Mouse (Mus musculus) lung, embryonic 15.5 days (tissue): ENCODE measurements around the gene E130309D02Rik. TPM values are rescaled to one million over a fixed set of nuclear protein-coding genes. Genes with fewer than 3 reads are reported as not detected.

ENCODE experiments used
- ATAC-seq: fragments of 200-750 bp; cut with Nextera tagmentation; 2 replicates; pipeline ENCODE4 v1.8.0; 2017; ENCODE audit warnings: moderate number of reproducible peaks, borderline replicate concordance; ENCODE audit not compliant: low FRiP score, low TSS enrichment; ENCODE audit errors: extremely low read depth
- H3K27ac ChIP-seq: fragments of 300-500 bp; sonication (generic); 2 replicates; pipeline ENCODE4 v1.5.1; 2015; ENCODE audit warnings: moderate library complexity, mild to moderate bottlenecking, inconsistent platforms
- H3K27me3 ChIP-seq: fragments of 300-500 bp; sonication (generic); 2 replicates; pipeline ENCODE4 v1.6.1; 2015; ENCODE audit warnings: inconsistent platforms
- H3K36me3 ChIP-seq: fragments of 300-500 bp; sonication (generic); 2 replicates; pipeline ENCODE4 v1.6.1; 2015; ENCODE audit warnings: inconsistent platforms
- H3K4me1 ChIP-seq: fragments of 300-500 bp; sonication (generic); 2 replicates; pipeline ENCODE4 v1.6.1; 2015; ENCODE audit warnings: inconsistent platforms
- H3K4me2 ChIP-seq: fragments of 300-500 bp; sonication (generic); 2 replicates; pipeline ENCODE4 v1.6.1; 2015; ENCODE audit warnings: inconsistent platforms, mild to moderate bottlenecking, moderate library complexity
- H3K4me3 ChIP-seq: fragments of 300-500 bp; sonication (generic); 2 replicates; pipeline ENCODE4 v1.5.1; 2015; ENCODE audit warnings: mild to moderate bottlenecking, inconsistent platforms
- H3K9ac ChIP-seq: fragments of 300-500 bp; sonication (generic); 2 replicates; pipeline ENCODE4 v1.6.1; 2015; ENCODE audit warnings: inconsistent platforms
- H3K9me3 ChIP-seq: fragments of 300-500 bp; sonication (generic); 2 replicates; pipeline ENCODE4 v1.6.1; 2016; ENCODE audit warnings: inconsistent platforms
- WGBS: fragments of 180-500 bp; shearing (Covaris S2); methylation state at CpG from one replicate; pipeline ENCODE4 v1.1.7; 2015; 5-methylcytosine and 5-hydroxymethylcytosine counted together
- polyA plus RNA-seq: library from polyadenylated mRNA; unstranded; fragments of >200 nt; fragmentation: Nextera tagmentation; extraction: Ambion mirVana; gene quantifications from 2 replicates; pipeline ENCODE4 v1.2.1, GENCODE M21; 2015

E130309D02Rik gene
- polyA plus RNA-seq, 1 experiment from 2014 or later, result 38.4 TPM

DNA sequence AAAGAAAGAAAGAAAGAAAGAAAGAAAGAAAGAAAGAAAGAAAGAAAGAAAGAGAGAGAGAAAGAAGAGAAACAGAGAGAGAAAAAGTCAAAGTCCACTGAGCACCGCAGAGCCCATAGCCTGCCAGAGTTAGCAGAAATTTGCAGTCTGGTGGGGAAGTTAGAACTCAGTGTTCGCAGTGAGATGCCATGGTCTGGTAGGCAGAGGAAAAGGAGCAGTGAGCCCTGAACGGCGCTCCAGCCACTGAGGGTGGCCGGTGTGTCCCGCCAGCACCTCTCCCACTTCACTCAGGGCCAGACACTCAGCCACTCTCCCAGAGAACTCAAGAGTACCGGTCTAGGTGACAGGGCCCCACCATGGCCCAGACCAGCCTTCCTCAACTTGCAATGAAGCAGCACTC lies 10.9 kb downstream of the E130309D02Rik start:
- no peaks in the 10 kb centered on the region for H3K27me3 ChIP-seq
- ATAC-seq, result no peak
- H3K4me3 ChIP-seq, result no peak overlapping the region
- no peak overlapping the region for H3K4me2 ChIP-seq
- no peak overlapping the region for H3K9ac ChIP-seq
- WGBS, result 86% methylated on average over 7 of the region's 7 CpGs
- no peaks in the 10 kb centered on the region for H3K9me3 ChIP-seq
- peaks cover 94% of the 10 kb centered on the region for H3K36me3 ChIP-seq
- H3K4me1 ChIP-seq, result 0 out of 2 replicates have a peak, but pooled peaks cover 6% of the 10 kb centered on the region
- no peak overlapping the region for H3K27ac ChIP-seq

DNA sequence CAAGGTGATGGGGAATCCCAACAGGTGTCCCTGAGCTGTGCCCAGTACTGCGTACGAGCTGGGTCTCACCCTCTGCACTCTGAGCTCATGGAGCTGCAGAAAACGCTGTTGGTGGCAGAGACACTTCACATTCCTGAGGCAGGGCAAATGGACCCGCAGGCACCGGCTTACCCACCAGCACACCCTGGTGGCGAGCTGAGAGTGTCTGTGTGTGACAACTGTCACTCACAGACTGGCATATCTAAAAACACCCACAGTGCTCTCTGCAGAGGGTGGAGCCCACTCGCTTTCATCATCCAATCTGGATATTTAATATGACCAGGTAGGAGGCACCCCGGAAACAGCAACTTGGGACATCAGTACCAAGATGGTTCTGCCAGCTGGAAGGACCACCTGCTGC lies 13.9 kb downstream of the E130309D02Rik start:
- H3K36me3 ChIP-seq, result peaks cover 70% of the 10 kb centered on the region
- WGBS, result 58% methylated on average over 8 of the region's 8 CpGs
- H3K9ac ChIP-seq, result no peak overlapping the region
- no peaks in the 10 kb centered on the region for H3K9me3 ChIP-seq
- no peak overlapping the region for H3K27ac ChIP-seq
- no peak overlapping the region for H3K4me2 ChIP-seq
- H3K4me1 ChIP-seq, result peaks cover 7% of the 10 kb centered on the region; the same call in 1 of the 2 replicates
- no peak for ATAC-seq
- H3K27me3 ChIP-seq, result no peaks in the 10 kb centered on the region
- no peak overlapping the region for H3K4me3 ChIP-seq

DNA sequence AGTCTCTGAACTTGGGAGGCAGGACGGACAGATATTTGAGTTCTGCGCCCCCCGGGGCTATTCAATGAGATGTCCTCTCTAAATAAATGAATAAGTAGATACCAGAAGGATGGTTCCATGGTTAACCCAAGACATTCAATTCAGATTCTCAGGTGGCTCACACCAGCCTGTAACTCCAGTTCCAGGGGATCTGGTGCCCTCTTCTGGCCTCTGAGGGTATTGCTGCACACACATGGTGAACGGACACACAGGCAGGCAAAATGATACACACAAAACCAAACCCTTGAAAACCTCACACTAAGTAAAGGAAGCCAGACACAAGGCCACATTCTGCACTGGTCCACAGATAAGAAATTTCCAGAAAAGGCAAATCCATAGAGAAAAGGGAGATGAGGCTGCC lies 15.5 kb downstream of the E130309D02Rik start:
- H3K36me3 ChIP-seq, result peaks cover 54% of the 10 kb centered on the region

DNA sequence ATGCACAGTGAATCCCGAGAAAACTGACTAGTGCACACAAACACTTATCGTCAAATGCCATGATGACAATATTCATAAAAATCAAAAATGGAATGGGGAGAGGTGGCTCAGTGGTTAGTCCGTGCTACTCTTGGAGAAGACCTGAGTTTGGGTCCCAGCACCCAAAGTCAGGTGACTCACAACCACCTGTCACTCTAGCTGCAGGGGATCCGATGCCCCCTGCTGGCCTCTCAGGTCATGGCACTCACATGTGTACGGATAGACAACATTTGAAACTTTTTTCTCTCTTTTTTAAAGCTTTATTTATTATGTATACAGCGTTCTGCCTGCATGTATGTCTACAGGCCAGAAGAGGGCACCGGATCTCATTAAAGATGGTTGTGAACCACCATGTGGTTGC lies 16.8 kb downstream of the E130309D02Rik start:
- no peaks in the 10 kb centered on the region for H3K9me3 ChIP-seq
- H3K9ac ChIP-seq, result no peak overlapping the region
- no peak overlapping the region for H3K4me2 ChIP-seq
- H3K36me3 ChIP-seq, result peaks cover 44% of the 10 kb centered on the region
- ATAC-seq, result no peak
- peaks cover 13% of the 10 kb centered on the region for H3K4me1 ChIP-seq
- H3K4me3 ChIP-seq, result no peak overlapping the region
- 82% methylated on average over 7 of the region's 7 CpGs for WGBS
- peaks cover 17% of the 10 kb centered on the region for H3K27me3 ChIP-seq
- H3K27ac ChIP-seq, result no peak overlapping the region

More for the DNA sequence above, 15.5 kb downstream of the E130309D02Rik start:
- no peak overlapping the region for H3K9ac ChIP-seq
- peaks cover 4% of the 10 kb centered on the region; the same call in 1 of the 2 replicates for H3K27me3 ChIP-seq
- H3K4me1 ChIP-seq, result peaks cover 7% of the 10 kb centered on the region; the same call in 1 of the 2 replicates
- H3K4me3 ChIP-seq, result no peak overlapping the region
- no peak for ATAC-seq
- WGBS, result 85% methylated on average over 4 of the region's 4 CpGs
- no peak overlapping the region for H3K27ac ChIP-seq
- no peak overlapping the region for H3K4me2 ChIP-seq
- H3K9me3 ChIP-seq, result no peaks in the 10 kb centered on the region

DNA sequence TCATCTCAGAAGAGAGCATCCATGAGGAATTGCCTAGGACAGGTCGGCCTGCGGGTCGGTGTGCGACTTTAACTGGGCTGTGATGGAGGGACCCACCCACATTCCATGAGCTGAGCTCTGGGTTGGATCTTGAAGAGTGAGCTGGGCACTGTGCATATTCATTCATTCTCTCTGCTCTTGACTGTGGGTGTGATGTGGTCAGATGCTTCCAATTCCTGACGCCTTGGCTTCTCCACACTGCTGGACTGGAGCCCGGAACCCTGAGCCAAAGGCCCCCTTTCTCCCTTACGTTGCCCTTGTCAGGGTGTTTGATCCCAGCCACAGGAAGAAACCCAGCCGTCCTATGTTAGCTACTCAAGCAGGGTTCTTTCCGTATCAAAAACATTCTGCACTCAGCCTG lies 17.2 kb downstream of the E130309D02Rik start:
- Histone ChIP-seq H3K27me3 (peaks cover 21% of the 10 kb centered on the region), H3K4me3 (no peak overlapping the region), H3K9ac (no peak overlapping the region), H3K27ac (no peak overlapping the region), H3K9me3 (no peaks in the 10 kb centered on the region), H3K4me1 (peaks cover 17% of the 10 kb centered on the region), H3K36me3 (peaks cover 40% of the 10 kb centered on the region), H3K4me2 (no peak overlapping the region)
- 61% methylated on average over 9 of the region's 9 CpGs for WGBS
- ATAC-seq, result peak; percentile 69

DNA sequence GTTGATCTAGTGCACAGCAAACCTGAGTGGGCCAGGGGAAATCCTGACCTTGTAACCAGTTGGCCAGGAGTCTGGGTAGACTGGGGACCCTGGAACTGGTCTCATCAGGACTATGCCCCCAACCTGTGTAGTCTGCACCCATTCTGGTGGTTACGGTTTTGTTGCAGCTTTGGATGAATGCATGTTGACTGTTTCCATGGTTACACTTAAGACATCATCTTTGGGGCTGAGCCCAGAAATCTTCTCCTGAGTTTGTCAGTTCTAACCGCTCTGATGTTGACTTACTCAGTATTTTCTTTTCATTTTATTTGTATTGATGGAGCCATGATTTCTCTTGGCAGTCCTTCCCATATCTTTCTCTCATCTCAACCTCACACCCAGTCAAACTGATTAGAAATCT lies 19.8 kb downstream of the E130309D02Rik start:
- Histone ChIP-seq H3K36me3 (peaks cover 16% of the 10 kb centered on the region), H3K9ac (no peak overlapping the region), H3K27me3 (peaks cover 48% of the 10 kb centered on the region), H3K27ac (no peak overlapping the region), H3K9me3 (no peaks in the 10 kb centered on the region), H3K4me2 (no peak overlapping the region), H3K4me3 (no peak overlapping the region), H3K4me1 (peaks cover 21% of the 10 kb centered on the region)
- ATAC-seq, result no peak
- WGBS, result 80% methylated on average over 2 of the region's 2 CpGs

DNA sequence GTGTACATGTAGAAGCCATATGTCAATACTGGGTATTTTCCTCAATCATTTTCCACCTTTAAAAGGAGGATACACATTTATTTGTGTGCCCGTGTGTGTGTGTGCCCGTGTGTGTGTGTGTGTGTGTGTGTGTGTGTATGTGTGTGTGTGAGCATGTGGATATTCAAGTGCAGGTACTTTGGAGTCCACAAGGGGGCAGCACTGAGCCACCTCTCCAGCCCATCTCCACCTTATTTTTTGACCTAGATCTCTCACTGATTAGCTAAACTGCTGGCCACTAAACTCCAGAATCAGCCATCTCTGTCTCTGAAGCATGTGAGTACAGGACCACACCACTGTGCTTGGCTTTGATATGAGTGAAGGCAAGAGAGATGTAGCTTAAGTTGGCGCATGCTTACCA lies 20.3 kb downstream of the E130309D02Rik start:
- ATAC-seq, result no peak
- H3K27me3 ChIP-seq, result peaks cover 52% of the 10 kb centered on the region
- H3K4me1 ChIP-seq, result peaks cover 21% of the 10 kb centered on the region
- H3K27ac ChIP-seq, result no peak overlapping the region
- no peak overlapping the region for H3K4me3 ChIP-seq
- H3K9ac ChIP-seq, result no peak overlapping the region
- no peak overlapping the region for H3K4me2 ChIP-seq
- H3K9me3 ChIP-seq, result no peaks in the 10 kb centered on the region
- peaks cover 12% of the 10 kb centered on the region for H3K36me3 ChIP-seq
- 87% methylated on average over 3 of the region's 3 CpGs for WGBS

DNA sequence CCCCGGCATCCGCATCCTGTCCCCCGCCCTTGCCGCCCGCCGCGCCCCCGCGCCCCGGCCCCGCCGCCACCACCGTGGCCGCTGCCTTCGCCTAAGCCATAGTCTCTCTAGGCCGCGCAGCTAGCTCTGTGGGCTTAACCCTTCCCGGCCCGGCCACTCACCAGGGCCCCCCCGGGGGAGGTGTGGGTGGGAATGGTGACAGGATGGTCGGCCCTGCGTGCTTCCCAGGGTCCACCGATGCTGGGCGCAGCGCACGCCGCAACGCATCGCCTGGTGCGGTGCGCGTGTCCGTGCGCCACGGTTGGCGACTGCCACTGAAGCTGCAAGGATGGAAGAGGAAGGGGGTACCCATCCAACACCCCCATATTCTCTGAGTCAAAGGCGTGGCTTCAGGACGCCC lies 21.8 kb downstream of the E130309D02Rik start, which contains the start of gene Zfp853:
Gene Zfp853, minus strand, starts transcription at position 220 of the 400 bp plus-strand sequence.
- peak; percentile 7; the same call in 1 of the 2 replicates for ATAC-seq
- peaks cover 67% of the 10 kb centered on the region for H3K27me3 ChIP-seq
- 2% methylated on average over 21 of the region's 38 CpGs for WGBS

DNA sequence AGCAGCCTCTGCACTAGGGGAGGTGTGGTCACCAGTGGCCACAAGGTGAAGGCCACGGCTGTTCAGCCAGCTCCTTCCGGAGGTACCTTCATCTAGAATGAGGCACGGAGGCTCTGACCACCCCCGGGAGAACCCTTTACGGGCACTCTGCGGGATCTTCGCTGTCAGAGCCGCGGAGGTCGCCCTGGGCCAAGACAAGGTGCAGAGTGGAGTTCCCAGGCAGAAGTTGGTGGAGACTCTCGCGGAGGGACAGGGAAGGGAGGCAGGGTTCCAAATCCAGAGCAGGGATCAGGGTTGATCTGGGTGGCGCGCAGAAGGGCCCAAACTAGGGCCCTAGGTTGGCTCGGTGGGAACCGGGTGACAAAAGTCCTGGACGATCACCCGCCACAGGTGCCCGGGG lies 22.3 kb downstream of the E130309D02Rik start:
- H3K36me3 ChIP-seq, result no peaks in the 10 kb centered on the region
- H3K4me3 ChIP-seq, result peak overlapping the region; percentile 41
- no peak overlapping the region for H3K27ac ChIP-seq
- H3K9ac ChIP-seq, result peak overlapping the region; percentile 32
- no peaks in the 10 kb centered on the region for H3K9me3 ChIP-seq
- peaks cover 72% of the 10 kb centered on the region for H3K27me3 ChIP-seq
- peaks cover 24% of the 10 kb centered on the region for H3K4me1 ChIP-seq
- peak overlapping the region; percentile 89 for H3K4me2 ChIP-seq
- WGBS, result 1% methylated on average over 19 of the region's 19 CpGs
- ATAC-seq, result no peak

More for the DNA sequence above, 21.8 kb downstream of the E130309D02Rik start, which contains the start of gene Zfp853:
- Histone ChIP-seq H3K9ac (peak within 1 kb of the TSS; percentile 32), H3K9me3 (no peaks in the 10 kb centered on the region), H3K4me2 (peak within 1 kb of the TSS; percentile 89), H3K27ac (no peak within 1 kb of the TSS), H3K4me3 (peak within 1 kb of the TSS; percentile 41), H3K36me3 (no peaks in the 10 kb centered on the region), H3K4me1 (peaks cover 21% of the 10 kb centered on the region)

DNA sequence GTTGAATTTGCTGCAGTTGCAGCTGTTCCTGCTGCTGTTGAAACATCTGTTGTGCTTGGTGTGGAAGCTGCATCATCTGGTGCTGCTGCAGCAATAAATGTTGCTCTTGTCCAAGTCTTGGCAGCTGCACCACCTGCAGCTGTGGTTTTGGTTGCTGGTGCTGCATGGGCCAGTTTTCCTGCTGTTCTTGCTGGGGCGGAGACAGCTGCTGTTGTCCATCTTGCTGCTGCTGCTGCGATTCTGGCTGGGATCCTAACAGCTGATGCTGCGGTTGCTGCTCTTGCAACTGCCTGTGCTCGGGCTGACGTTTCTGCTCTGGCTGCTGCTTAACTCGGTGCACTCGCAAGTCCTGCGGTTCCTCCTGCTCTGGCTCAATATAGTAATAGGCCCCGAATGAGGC lies 25.9 kb downstream of the E130309D02Rik start:
- no peak for ATAC-seq
- H3K36me3 ChIP-seq, result no peaks in the 10 kb centered on the region
- H3K4me3 ChIP-seq, result no peak overlapping the region
- WGBS, result 67% methylated on average over 9 of the region's 9 CpGs
- H3K9ac ChIP-seq, result no peak overlapping the region
- H3K9me3 ChIP-seq, result no peaks in the 10 kb centered on the region
- H3K4me1 ChIP-seq, result peaks cover 23% of the 10 kb centered on the region
- H3K27me3 ChIP-seq, result peaks cover 98% of the 10 kb centered on the region
- H3K4me2 ChIP-seq, result no peak overlapping the region
- H3K27ac ChIP-seq, result no peak overlapping the region

DNA sequence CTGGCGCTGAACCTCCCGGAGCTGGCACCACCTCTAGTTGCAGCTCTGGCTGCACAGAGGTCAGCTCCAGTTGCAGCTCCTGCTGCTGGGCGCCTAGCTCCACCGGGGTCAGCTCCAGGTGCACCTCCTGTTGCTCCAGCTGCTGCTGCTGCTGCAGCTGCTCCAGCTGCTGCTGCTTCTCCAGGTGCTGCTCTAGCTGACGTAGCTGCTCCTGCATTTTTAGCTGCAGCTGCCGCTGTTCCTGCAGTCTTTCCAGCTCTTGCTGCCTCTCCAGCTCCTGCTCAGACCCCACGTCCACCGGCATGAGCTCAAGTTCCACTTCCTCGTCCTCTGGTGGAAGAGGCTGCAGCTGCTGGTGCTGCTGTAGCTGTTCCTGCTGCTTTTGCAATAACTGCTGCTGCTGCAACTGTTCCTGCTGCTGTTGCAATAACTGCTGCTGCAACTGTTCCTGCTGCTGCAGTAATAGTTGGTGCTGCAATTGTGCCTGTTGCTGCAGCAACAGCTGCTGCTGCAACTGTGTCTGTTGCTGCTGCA lies 26.7 kb downstream of the E130309D02Rik start:
- ATAC-seq, result no peak
- Histone ChIP-seq H3K27ac (no peak overlapping the region), H3K4me1 (peaks cover 18% of the 10 kb centered on the region), H3K9ac (no peak overlapping the region), H3K36me3 (no peaks in the 10 kb centered on the region), H3K4me3 (peak overlapping the region; percentile 23; the same call in 1 of the 2 replicates), H3K4me2 (peak overlapping the region; percentile 55), H3K9me3 (no peaks in the 10 kb centered on the region), H3K27me3 (peaks cover 95% of the 10 kb centered on the region)
- 11% methylated on average over 9 of the region's 9 CpGs for WGBS

DNA sequence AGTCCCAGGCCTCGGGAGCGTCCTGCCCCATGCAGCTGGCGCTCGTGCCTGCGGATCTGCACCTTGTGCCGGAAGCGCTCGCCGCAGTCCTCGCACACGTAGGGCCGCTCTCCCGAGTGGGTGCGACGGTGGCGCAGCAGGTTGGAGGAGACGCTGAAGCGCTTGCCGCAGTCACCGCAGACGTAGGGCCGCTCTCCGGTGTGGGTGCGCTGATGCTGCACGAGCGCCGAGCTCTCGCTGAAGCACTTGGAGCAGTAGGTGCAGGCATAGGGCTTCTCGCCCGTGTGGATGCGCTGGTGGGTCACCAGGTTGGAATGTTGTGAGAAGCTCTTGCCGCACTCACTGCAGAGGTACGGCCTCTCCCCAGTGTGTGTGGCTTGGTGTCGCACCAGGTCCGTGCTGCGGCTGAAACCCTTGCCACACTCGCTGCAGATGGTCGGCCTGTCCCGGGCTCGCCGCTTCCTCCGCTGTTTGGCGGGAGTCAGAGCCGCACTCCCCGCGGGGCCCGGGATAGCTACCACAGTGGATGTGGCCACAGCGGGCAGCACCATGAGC lies 27.3 kb downstream of the E130309D02Rik start:
- H3K4me2 ChIP-seq, result peak overlapping the region; percentile 55
- 2% methylated on average over 48 of the region's 48 CpGs for WGBS
- H3K4me3 ChIP-seq, result peak overlapping the region; percentile 23
- H3K36me3 ChIP-seq, result no peaks in the 10 kb centered on the region
- H3K9me3 ChIP-seq, result no peaks in the 10 kb centered on the region
- H3K9ac ChIP-seq, result no peak overlapping the region
- no peak overlapping the region for H3K27ac ChIP-seq
- peaks cover 95% of the 10 kb centered on the region for H3K27me3 ChIP-seq
- peaks cover 12% of the 10 kb centered on the region for H3K4me1 ChIP-seq
- 0 out of 2 replicates have a peak, but pooled peaks have one; percentile 36 for ATAC-seq
